Mouse (Mus musculus) MEL (cell line): Measurements from ENCODE around the gene Ap3d1. TPM values are rescaled to one million over a fixed set of nuclear protein-coding genes. Genes with fewer than 3 reads are reported as not detected.
A peak's percentile ranks its signal among the peaks of the same experiment; 100 is the strongest.

Source experiments
- DNase-seq: peaks from one replicate; pipeline ENCODE4 v3.0.0; 2011; ENCODE audit warnings: low read depth, low spot score
- H3K27ac ChIP-seq: 2 replicates; pipeline ENCODE4 v1.5.1; 2012; ENCODE audit warnings: low read depth, mild to moderate bottlenecking, control low read depth, low read length, moderate library complexity; ENCODE audit not compliant: control insufficient read depth
- H3K27me3 ChIP-seq, 2 experiments: fragments of 150-350 bp in 1 of 2; sonication (generic) in 1 of 2; 2 replicates each; pipeline ENCODE4 v1.6.1; 2012; ENCODE audit warnings: low read length in 2 of 2, mild to moderate bottlenecking in 2 of 2, improper control_type of control experiment in 1 of 2, moderate library complexity in 1 of 2; ENCODE audit not compliant: insufficient read depth in 2 of 2, control insufficient read depth in 1 of 2
- H3K36me3 ChIP-seq, 2 experiments: 2 replicates each; pipeline ENCODE4 v1.6.1; 2012 to 2014; ENCODE audit warnings: low read length in 2 of 2, improper control_type of control experiment in 1 of 2, inconsistent platforms in 1 of 2, mild to moderate bottlenecking in 1 of 2; ENCODE audit not compliant: insufficient read depth in 2 of 2, control insufficient read depth in 1 of 2
- H3K4me1 ChIP-seq, 2 experiments: fragments of 150-350 bp in 1 of 2; sonication (generic) in 1 of 2; 2 replicates each; pipeline ENCODE4 v1.6.1; 2012; ENCODE audit warnings: low read length in 2 of 2, improper control_type of control experiment in 1 of 2, mild to moderate bottlenecking in 1 of 2; ENCODE audit not compliant: insufficient read depth in 2 of 2, control insufficient read depth in 1 of 2
- H3K4me3 ChIP-seq, 2 experiments: fragments of 150-350 bp in 1 of 2; sonication (generic) in 1 of 2; 2 replicates each; pipeline ENCODE4 v1.5.1; 2012; ENCODE audit warnings: low read depth in 2 of 2, low read length in 2 of 2, mild to moderate bottlenecking in 2 of 2, moderate library complexity in 2 of 2, control low read depth in 1 of 2, improper control_type of control experiment in 1 of 2; ENCODE audit not compliant: control insufficient read depth in 1 of 2, insufficient read depth in 1 of 2
- H3K79me2 ChIP-seq: 2 replicates; pipeline ENCODE4 v1.6.1; 2012; ENCODE audit warnings: mild to moderate bottlenecking, low read length, moderate library complexity; ENCODE audit not compliant: control insufficient read depth, poor library complexity, insufficient read depth
- H3K9ac ChIP-seq: 2 replicates; pipeline ENCODE4 v1.6.1; 2012; ENCODE audit warnings: low read depth, mild to moderate bottlenecking, control low read depth, low read length, moderate library complexity; ENCODE audit not compliant: control insufficient read depth, poor library complexity, severe bottlenecking
- H3K9me3 ChIP-seq: fragments of 150-350 bp; sonication (generic); replicated peaks from 2 replicates; pipeline ENCODE4 v1.6.1; 2012; ENCODE audit warnings: mild to moderate bottlenecking, low read length, improper control_type of control experiment, moderate library complexity; ENCODE audit not compliant: insufficient read depth
- BHLHE40 ChIP-seq: IDR thresholded peaks from 2 replicates; pipeline ENCODE4 v1.6.1; 2012; ENCODE audit warnings: low read depth, mild to moderate bottlenecking, inconsistent platforms, low read length, improper control_type of control experiment, borderline replicate concordance
- CHD1 ChIP-seq: IDR thresholded peaks from 2 replicates; pipeline ENCODE4 v1.6.1; 2012; ENCODE audit warnings: low read depth, mild to moderate bottlenecking, inconsistent platforms, low read length, improper control_type of control experiment
- CHD2 ChIP-seq: IDR thresholded peaks from 2 replicates; pipeline ENCODE4 v1.6.1; 2011; ENCODE audit warnings: low read length, improper control_type of control experiment
- CTCF ChIP-seq, 3 experiments: IDR thresholded peaks in 2 of 3; conservative IDR thresholded peaks in 1 of 3; 2 replicates each; pipeline ENCODE4 v1.5.1; 2011 to 2012; ENCODE audit warnings: low read length in 3 of 3, low read depth in 2 of 3, mild to moderate bottlenecking in 2 of 3, improper control_type of control experiment in 1 of 3, inconsistent platforms in 1 of 3, mixed read lengths in 1 of 3, moderate library complexity in 1 of 3; ENCODE audit not compliant: control insufficient read depth in 1 of 3, insufficient read depth in 1 of 3, poor library complexity in 1 of 3, severe bottlenecking in 1 of 3
- E2F4 ChIP-seq: IDR thresholded peaks from 2 replicates; pipeline ENCODE4 v1.6.1; 2011; ENCODE audit warnings: low read depth, low read length, improper control_type of control experiment, borderline replicate concordance
- EP300 ChIP-seq, 2 experiments: IDR thresholded peaks; 2 replicates each; pipeline ENCODE4 v1.6.1; 2011; ENCODE audit warnings: improper control_type of control experiment in 2 of 2, low read length in 2 of 2, low read depth in 1 of 2, mild to moderate bottlenecking in 1 of 2
- ETS1 ChIP-seq: IDR thresholded peaks from 2 replicates; pipeline ENCODE4 v1.6.1; 2012; ENCODE audit warnings: low read depth, mild to moderate bottlenecking, inconsistent platforms, low read length, improper control_type of control experiment, moderate library complexity
- GABPA ChIP-seq: IDR thresholded peaks from 2 replicates; pipeline ENCODE4 v1.6.1; 2012; ENCODE audit warnings: low read depth, mild to moderate bottlenecking, inconsistent platforms, low read length, improper control_type of control experiment, moderate library complexity
- GATA1 ChIP-seq: IDR thresholded peaks from 2 replicates; pipeline ENCODE4 v1.6.1; 2011; ENCODE audit warnings: low read depth, low read length, improper control_type of control experiment
- JUND ChIP-seq: IDR thresholded peaks from 2 replicates; pipeline ENCODE4 v1.6.1; 2011; ENCODE audit warnings: low read depth, mild to moderate bottlenecking, improper control_type of control experiment, low read length
- KAT2A ChIP-seq: conservative IDR thresholded peaks from 2 replicates; pipeline ENCODE4 v1.6.1; 2012; ENCODE audit warnings: low read depth, low read length, improper control_type of control experiment, inconsistent platforms
- MAFK ChIP-seq: IDR thresholded peaks from 2 replicates; pipeline ENCODE4 v1.6.1; 2011; ENCODE audit warnings: low read depth, mild to moderate bottlenecking, low read length, improper control_type of control experiment, borderline replicate concordance
- MAX ChIP-seq: IDR thresholded peaks from 2 replicates; pipeline ENCODE4 v1.6.1; 2011; ENCODE audit warnings: low read length, improper control_type of control experiment
- MAZ ChIP-seq: IDR thresholded peaks from 2 replicates; pipeline ENCODE4 v1.6.1; 2012; ENCODE audit warnings: low read depth, mild to moderate bottlenecking, inconsistent platforms, low read length, improper control_type of control experiment
- MEF2A ChIP-seq: IDR thresholded peaks from 2 replicates; pipeline ENCODE4 v1.6.1; 2014; ENCODE audit warnings: low read depth, mild to moderate bottlenecking, inconsistent platforms, low read length, improper control_type of control experiment; ENCODE audit not compliant: poor library complexity, insufficient replicate concordance, severe bottlenecking; ENCODE audit errors: extremely low read depth
- MXI1 ChIP-seq: IDR thresholded peaks from 2 replicates; pipeline ENCODE4 v1.6.1; 2011; ENCODE audit warnings: mild to moderate bottlenecking, low read depth, low read length, improper control_type of control experiment
- MYB ChIP-seq: IDR thresholded peaks from 2 replicates; pipeline ENCODE4 v1.6.1; 2011; ENCODE audit warnings: mild to moderate bottlenecking, low read depth, low read length, improper control_type of control experiment
- MYC ChIP-seq: IDR thresholded peaks from 2 replicates; pipeline ENCODE4 v1.6.1; 2011; ENCODE audit warnings: low read depth, mild to moderate bottlenecking, low read length, improper control_type of control experiment, moderate library complexity
- NELFE ChIP-seq: IDR thresholded peaks from 2 replicates; pipeline ENCODE4 v1.6.1; 2011; ENCODE audit warnings: low read depth, low read length, improper control_type of control experiment
- NRF1 ChIP-seq: IDR thresholded peaks from 2 replicates; pipeline ENCODE4 v1.6.1; 2014; ENCODE audit warnings: low read depth, mild to moderate bottlenecking, inconsistent platforms, low read length, improper control_type of control experiment, moderate library complexity; ENCODE audit not compliant: poor library complexity, insufficient read depth, severe bottlenecking
- POLR2A ChIP-seq, 2 experiments: IDR thresholded peaks; 2 replicates each; pipeline ENCODE4 v1.6.1; 2011 to 2012; ENCODE audit warnings: low read length in 2 of 2, mild to moderate bottlenecking in 2 of 2, control low read depth in 1 of 2, improper control_type of control experiment in 1 of 2, low read depth in 1 of 2, moderate library complexity in 1 of 2; ENCODE audit not compliant: control insufficient read depth in 1 of 2, insufficient read depth in 1 of 2, poor library complexity in 1 of 2
- POLR2AphosphoS5 ChIP-seq: IDR thresholded peaks from 2 replicates; pipeline ENCODE4 v1.6.1; 2012; ENCODE audit warnings: low read depth, borderline replicate concordance, mild to moderate bottlenecking, inconsistent platforms, low read length, moderate library complexity, mixed read lengths
- RAD21 ChIP-seq: IDR thresholded peaks from 2 replicates; pipeline ENCODE4 v1.6.1; 2011; ENCODE audit warnings: mild to moderate bottlenecking, low read depth, low read length, improper control_type of control experiment
- RCOR1 ChIP-seq: IDR thresholded peaks from 2 replicates; pipeline ENCODE4 v1.6.1; 2012; ENCODE audit warnings: low read depth, mild to moderate bottlenecking, inconsistent platforms, low read length, improper control_type of control experiment
- SIN3A ChIP-seq: IDR thresholded peaks from 2 replicates; pipeline ENCODE4 v1.6.1; 2012; ENCODE audit warnings: low read length, improper control_type of control experiment, inconsistent platforms
- SMC3 ChIP-seq: IDR thresholded peaks from 2 replicates; pipeline ENCODE4 v1.6.1; 2011; ENCODE audit warnings: low read depth, low read length, improper control_type of control experiment
- TAL1 ChIP-seq: IDR thresholded peaks from 2 replicates; pipeline ENCODE4 v1.6.1; 2012; ENCODE audit warnings: mild to moderate bottlenecking, inconsistent platforms, low read length, moderate library complexity, mixed read lengths
- TBP ChIP-seq: IDR thresholded peaks from 2 replicates; pipeline ENCODE4 v1.8.0; 2011; ENCODE audit warnings: low read depth, low read length, improper control_type of control experiment
- UBTF ChIP-seq: IDR thresholded peaks from 2 replicates; pipeline ENCODE4 v1.6.1; 2012; ENCODE audit warnings: low read depth, mild to moderate bottlenecking, inconsistent platforms, low read length, improper control_type of control experiment, moderate library complexity, borderline replicate concordance; ENCODE audit not compliant: insufficient read depth
- USF1 ChIP-seq: IDR thresholded peaks from 2 replicates; pipeline ENCODE4 v1.6.1; 2014; ENCODE audit warnings: low read depth, mild to moderate bottlenecking, inconsistent platforms, low read length, improper control_type of control experiment, moderate library complexity
- USF2 ChIP-seq, 2 experiments: IDR thresholded peaks; 2 replicates each; pipeline ENCODE4 v1.6.1; 2011 to 2012; ENCODE audit warnings: improper control_type of control experiment in 2 of 2, low read length in 2 of 2, borderline replicate concordance in 1 of 2, inconsistent platforms in 1 of 2, low read depth in 1 of 2, mild to moderate bottlenecking in 1 of 2; ENCODE audit not compliant: insufficient read depth in 1 of 2
- ZKSCAN1 ChIP-seq: IDR thresholded peaks from 2 replicates; pipeline ENCODE4 v1.6.1; 2012; ENCODE audit warnings: low read depth, mild to moderate bottlenecking, inconsistent platforms, low read length, improper control_type of control experiment, moderate library complexity
- ZMIZ1 ChIP-seq: IDR thresholded peaks from 2 replicates; pipeline ENCODE4 v1.6.1; 2012; ENCODE audit warnings: low read depth, mild to moderate bottlenecking, inconsistent platforms, low read length, improper control_type of control experiment, moderate library complexity
- ZNF384 ChIP-seq: IDR thresholded peaks from 2 replicates; pipeline ENCODE4 v1.6.1; 2012; ENCODE audit warnings: low read depth, mild to moderate bottlenecking, inconsistent platforms, low read length, improper control_type of control experiment
- polyA plus RNA-seq, 2 experiments: library from polyadenylated mRNA; stranded (reverse) in 1 of 2; unstranded in 1 of 2; fragments of >175 nt in 1 of 2; fragments of >200 nt in 1 of 2; gene quantifications; 2 replicates each; pipeline versions ENCODE4 v1.2.1 to v1.2.4; 2012; ENCODE audit warnings: low replicate concordance in 2 of 2, low read depth in 1 of 2; ENCODE audit not compliant: insufficient read length in 2 of 2, insufficient read depth in 1 of 2, missing spikeins in 1 of 2
- total RNA-seq: library from RNA; depleted of rRNA; stranded (reverse); fragments of 300-350 nt; gene quantifications from 2 replicates; pipeline ENCODE4 v1.2.3, GENCODE M21; 2012; rRNA removed

Ap3d1 gene
- total RNA-seq (29.6 and 32.7 TPM in 2 replicates), polyA plus RNA-seq (100 to 1,000 TPM in 1 of 2 experiments, 10 to 100 TPM in 1; 54.5 to 260 TPM)

- no peaks in the 10 kb centered on the region for H3K27me3 ChIP-seq
- no peak for TF ChIP-seq RCOR1
- TF ChIP-seq CHD2: no peak
- TF ChIP-seq POLR2A (IDR thresholded peaks at IDR 0.05; ENCODE audit: control insufficient read depth in 1 of 2, insufficient read depth in 1 of 2, low read depth in 1 of 2, low read length in 2 of 2, poor library complexity in 1 of 2): peak in 1 of 2 experiments; percentile 64; a peak in 1 of 4 replicates
- TF ChIP-seq GATA1: no peak
- peak; percentile 93 for TF ChIP-seq SIN3A
- no peak for TF ChIP-seq ETS1
- no peak for TF ChIP-seq EP300 (IDR thresholded peaks at IDR 0.05; ENCODE audit: low read depth in 1 of 2, low read length in 2 of 2)
- no peak; the same call in 1 of the 2 replicates for TF ChIP-seq KAT2A
- TF ChIP-seq CTCF (IDR thresholded peaks at IDR 0.05 in 2 of 3, conservative IDR thresholded peaks at IDR 0.05 in 1 of 3; ENCODE audit: control insufficient read depth in 1 of 3, insufficient read depth in 1 of 3, low read depth in 2 of 3, low read length in 3 of 3, poor library complexity in 1 of 3, severe bottlenecking in 1 of 3): peak in 1 of 3 experiments; percentile 30; a peak in 2 of 6 replicates
- TF ChIP-seq MYB: no peak
- TF ChIP-seq TBP: 0 out of 2 replicates have a peak, but pooled peaks have one; percentile 43
- no peak for TF ChIP-seq UBTF
- peak; percentile 70 for TF ChIP-seq NELFE
- peak in 1 of 2 experiments; percentile 68; a peak in 2 of 4 replicates for TF ChIP-seq USF2 (IDR thresholded peaks at IDR 0.05; ENCODE audit: borderline replicate concordance in 1 of 2, insufficient read depth in 1 of 2, low read depth in 1 of 2, low read length in 2 of 2)
- TF ChIP-seq MXI1: peak; percentile 99
- TF ChIP-seq USF1: peak; percentile 94
- TF ChIP-seq ZMIZ1: no peak
- TF ChIP-seq JUND: no peak
- peak; percentile 13; the same call in 1 of the 2 replicates for TF ChIP-seq RAD21
- TF ChIP-seq TAL1: no peak
- no peak for TF ChIP-seq CHD1
- no peak for TF ChIP-seq ZNF384
- TF ChIP-seq BHLHE40: no peak
- TF ChIP-seq SMC3: no peak
- TF ChIP-seq MEF2A: no peak
- TF ChIP-seq MAFK: no peak
- TF ChIP-seq MAX: peak; percentile 90
- peak; percentile 44; the same call in 1 of the 2 replicates for TF ChIP-seq NRF1
- no peak for TF ChIP-seq E2F4
- TF ChIP-seq POLR2AphosphoS5: no peak
- peak; percentile 79 for TF ChIP-seq MYC
- peak; percentile 44; the same call in 1 of the 2 replicates for TF ChIP-seq MAZ
- TF ChIP-seq ZKSCAN1: no peak
- TF ChIP-seq GABPA: no peak
These were observed at the start of gene Ap3d1 for GRCm38 (mm10) chr10:80742180-80742978. Ap3d1 (minus strand) TSS chr10:80742264.

More at GRCm38 (mm10) chr10:80742180-80742978, at the start of gene Ap3d1:
- 0 out of 2 replicates have a peak within 1 kb of the TSS, but pooled peaks have one; percentile 19 for H3K27ac ChIP-seq
- peaks cover 0 to 20% of the 10 kb centered on the region in 2 experiments; a peak in 2 of 4 replicates for H3K4me1 ChIP-seq
- H3K4me3 ChIP-seq: peak within 1 kb of the TSS; percentile 83 to 97
- peak; percentile 100 for DNase-seq
- H3K9ac ChIP-seq: peak within 1 kb of the TSS; percentile 84
- H3K79me2 ChIP-seq: peaks cover 37% of the 10 kb centered on the region
- no peaks in the 10 kb centered on the region for H3K9me3 ChIP-seq
- peaks cover 0 to 4% of the 10 kb centered on the region in 2 experiments; a peak in 2 of 4 replicates for H3K36me3 ChIP-seq
